Mouse (Mus musculus) brain, embryonic 14.5 days (tissue): Measurements from ENCODE around the gene Mkks.

Experiments used
- CTCF ChIP-seq: fragments of 200-500 bp; IDR thresholded peaks from 2 replicates; pipeline ENCODE4 v1.5.1; 2012; ENCODE audit warnings: inconsistent platforms, mild to moderate bottlenecking, moderate library complexity, borderline replicate concordance; ENCODE audit not compliant: insufficient read depth, insufficient read length; ENCODE audit errors: extremely low read depth
- POLR2A ChIP-seq: fragments of 200-500 bp; IDR thresholded peaks from 2 replicates; pipeline ENCODE4 v1.6.1; 2012; ENCODE audit warnings: mild to moderate bottlenecking, inconsistent platforms, borderline replicate concordance; ENCODE audit not compliant: poor library complexity, insufficient read depth, insufficient read length, severe bottlenecking; ENCODE audit errors: extremely low read depth

DNA sequence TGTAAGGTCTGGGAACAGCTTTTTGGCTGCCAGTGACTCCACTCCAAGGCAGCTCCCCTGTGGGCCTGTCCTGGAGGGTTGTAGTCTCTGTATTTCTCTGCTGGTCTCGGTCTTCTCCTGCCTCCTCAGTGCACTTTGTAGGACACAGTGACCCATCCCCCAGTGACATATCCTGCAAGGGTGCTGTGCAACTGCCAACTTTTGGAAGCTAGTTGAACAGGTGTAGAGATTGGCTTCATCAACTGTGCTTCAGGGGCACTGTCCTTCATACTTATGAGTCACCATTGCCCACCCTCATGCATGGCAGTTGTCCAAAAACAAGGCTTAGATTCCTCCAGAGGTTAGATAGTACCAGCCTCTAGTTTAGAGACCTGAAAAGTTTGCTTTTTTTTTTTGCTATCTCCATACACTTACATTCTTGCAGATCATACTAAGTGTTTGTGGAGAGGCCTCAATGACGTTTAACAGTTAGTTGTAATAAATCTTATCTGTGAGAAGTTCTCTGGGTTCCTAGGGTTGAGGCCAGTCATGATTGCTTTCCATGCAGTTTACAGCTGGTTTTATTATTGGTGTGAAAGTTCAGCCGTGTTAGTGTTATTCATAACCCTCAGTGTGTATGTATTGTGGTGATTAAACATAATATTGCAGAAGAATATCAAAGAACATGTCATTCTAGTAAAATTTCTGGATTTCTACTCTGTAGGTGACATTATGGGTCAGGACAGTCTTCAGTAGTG is 29.2 kb upstream of the Mkks start:
- no peak for TF ChIP-seq POLR2A
- no peak for TF ChIP-seq CTCF
